Mouse (Mus musculus) gastrocnemius, postnatal 4 days (tissue): ENCODE measurements around the gene Tmod3. TPM values are rescaled to one million over a fixed set of nuclear protein-coding genes. Genes with fewer than 3 reads are reported as not detected.

Experiments
- DNase-seq, 2 experiments: peaks; one replicate each; pipeline ENCODE4 v3.0.0; 2021 to 2022; ENCODE audit warnings: low spot score in 2 of 2, mixed read lengths in 2 of 2
- long read RNA-seq, 2 experiments: library from polyadenylated mRNA; stranded (forward); transcript quantifications; one replicate each; pipeline ENCODE4 v2.0.0; 2021
- total RNA-seq, 2 experiments: library from RNA; stranded (reverse); gene quantifications; 2 replicates each; pipeline ENCODE4 v1.2.3; 2021

Gene Tmod3
- total RNA-seq = 10 to 100 TPM; 52.4 to 59.7 TPM
- long read RNA-seq, experiment 1, transcript Tmod3-201 (10 exons, 3,667 nt) = major isoform, 52 of 56 reads
- long read RNA-seq, experiment 1, partial matches to known transcripts = 0 of 56 reads
- long read RNA-seq, experiment 1, other reads (novel, unspliced or antisense) = 3 of 56 reads
- long read RNA-seq, experiment 2, transcript Tmod3-201 (10 exons, 3,667 nt) = major isoform, 57 of 68 reads
- long read RNA-seq, experiment 2, partial matches to known transcripts = 3 of 68 reads
- long read RNA-seq, experiment 2, other reads (novel, unspliced or antisense) = 7 of 68 reads

DNA sequence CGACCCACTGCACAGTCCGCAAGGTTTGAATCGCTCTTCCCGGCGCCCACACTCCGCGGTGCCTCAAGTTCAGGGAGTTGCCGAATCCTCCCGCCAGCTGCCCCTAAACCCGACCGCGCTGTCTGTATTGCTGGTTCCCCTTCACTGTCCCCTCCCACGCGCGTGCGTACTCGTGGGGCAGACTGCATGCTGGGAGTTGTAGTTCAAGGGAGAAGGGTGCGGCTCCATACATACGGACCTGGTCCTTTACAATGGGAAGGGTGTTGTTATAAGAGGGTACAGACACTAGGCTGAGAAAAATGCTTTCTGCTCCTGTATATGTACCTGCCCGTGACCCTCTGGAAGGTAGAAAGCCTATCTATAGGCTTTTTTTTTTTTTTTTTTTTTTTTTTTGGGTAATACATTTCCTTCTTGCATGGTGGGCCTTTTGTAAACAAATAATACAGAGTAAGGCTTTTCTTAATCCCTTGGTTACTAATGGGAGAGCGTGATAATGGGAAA is at the start of gene Tmod3:
Gene Tmod3 (minus strand): TSS at position 146 of the 501 bp plus-strand sequence.
- peak; percentile 86 to 93 for DNase-seq

DNA sequence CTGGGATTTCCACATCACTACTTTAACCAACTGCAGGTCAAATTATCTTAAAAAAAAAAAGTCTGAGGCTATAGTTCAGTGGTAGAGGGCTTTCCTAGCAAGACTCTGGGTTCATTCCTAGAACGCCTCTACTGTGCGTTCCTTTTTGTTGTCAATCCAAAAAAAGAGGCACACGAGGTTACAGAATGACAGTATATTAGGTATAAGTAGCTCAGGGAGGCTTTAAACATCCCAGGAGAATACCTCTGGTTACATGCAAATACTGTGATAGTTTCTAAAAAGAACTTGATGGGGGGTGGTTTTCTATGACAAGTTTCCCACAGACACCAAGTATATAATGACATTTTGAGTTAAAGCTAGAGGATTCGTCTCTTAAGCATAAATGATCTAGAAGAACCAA is 48.0 kb upstream of the Tmod3 start:
- no peak for DNase-seq

DNA sequence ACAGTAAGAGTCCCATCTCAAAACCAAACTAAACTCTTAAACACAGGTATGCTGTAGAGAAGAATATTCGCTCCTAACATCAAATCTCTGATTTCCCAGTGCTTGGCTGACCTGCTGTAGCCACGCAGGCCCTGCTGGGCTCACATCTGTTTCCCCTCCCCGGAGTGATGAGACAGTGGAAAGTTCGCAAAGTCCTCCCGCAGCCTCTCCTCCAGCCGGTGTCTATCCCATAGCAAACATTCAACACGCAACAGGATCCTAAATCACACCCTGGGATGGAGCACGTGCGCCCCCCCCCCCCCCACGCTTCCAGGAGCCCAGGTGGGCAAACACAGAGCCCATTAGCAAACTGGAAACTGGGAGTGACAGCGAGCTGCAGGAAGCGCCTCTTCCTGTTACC is 42.1 kb upstream of the Tmod3 start:
- DNase-seq = peak in 1 of 2 experiments; percentile 23

DNA sequence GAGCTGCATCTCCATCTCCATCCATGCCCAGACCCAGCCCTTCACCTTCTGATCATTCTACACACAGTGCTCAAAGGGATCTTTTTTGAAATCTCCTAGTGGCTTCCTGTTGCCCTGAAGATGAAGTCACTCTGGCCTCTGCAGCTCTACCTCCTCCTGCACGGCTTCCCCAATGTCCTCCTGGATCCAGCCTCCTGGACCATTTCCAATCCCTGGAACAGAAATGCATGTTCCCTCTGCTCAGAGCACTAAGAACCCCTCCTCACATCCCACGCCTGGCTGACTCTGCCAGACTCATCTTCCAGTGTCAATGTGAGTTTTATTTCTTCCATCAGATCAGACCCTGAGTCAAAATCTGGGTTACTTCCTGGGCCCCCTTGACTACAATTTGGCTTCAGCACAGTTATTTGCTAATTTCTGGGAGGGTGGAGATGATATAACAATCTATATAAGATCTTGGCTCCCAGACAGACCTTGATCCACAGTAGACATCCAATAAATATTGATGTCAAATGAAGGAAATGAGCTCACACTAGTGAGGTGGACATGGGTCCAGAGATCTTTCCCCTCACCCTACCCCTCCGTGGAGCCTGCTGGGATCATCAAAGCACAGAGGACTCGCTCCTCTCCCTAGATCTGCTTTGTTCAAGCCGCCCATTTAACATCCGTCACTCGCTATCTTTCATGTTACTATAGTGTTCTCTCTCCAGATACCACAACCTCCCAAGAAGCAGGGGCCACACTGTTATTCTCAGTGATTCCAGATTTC is 40.9 kb upstream of the Tmod3 start:
- DNase-seq = peak; percentile 29 to 36

DNA sequence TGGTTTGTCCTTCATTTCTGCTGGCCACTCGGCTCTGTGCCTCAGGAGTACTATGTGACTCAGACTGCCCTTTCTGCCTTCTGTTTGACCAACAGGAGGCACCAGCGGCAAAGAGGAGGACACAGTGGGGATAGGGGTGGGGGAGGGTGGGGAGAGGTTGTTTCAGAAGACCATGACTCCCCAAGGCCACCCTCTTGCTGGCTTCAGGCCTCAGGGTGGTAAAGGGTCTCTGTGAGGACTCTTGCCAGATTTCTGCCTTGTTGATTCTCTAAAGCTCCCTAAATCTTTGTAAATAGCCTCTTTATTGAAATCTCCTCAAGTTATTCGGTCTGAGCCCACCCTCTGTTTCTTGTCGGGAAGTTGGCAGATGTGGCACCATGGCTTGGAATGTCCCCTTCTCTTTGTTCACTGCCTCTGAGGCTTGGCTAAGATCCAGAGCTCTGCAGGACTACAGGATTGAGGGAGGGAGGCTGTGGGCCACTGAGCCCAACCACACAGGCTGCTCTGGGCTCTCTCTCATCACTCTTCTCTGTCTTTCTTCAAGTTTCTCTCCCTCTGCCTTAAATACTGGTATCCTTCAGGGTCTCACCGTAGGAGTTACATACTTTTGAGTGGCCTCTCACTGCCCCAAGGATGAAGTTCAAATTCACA is 39.9 kb upstream of the Tmod3 start:
- DNase-seq = peak in 1 of 2 experiments; percentile 33

DNA sequence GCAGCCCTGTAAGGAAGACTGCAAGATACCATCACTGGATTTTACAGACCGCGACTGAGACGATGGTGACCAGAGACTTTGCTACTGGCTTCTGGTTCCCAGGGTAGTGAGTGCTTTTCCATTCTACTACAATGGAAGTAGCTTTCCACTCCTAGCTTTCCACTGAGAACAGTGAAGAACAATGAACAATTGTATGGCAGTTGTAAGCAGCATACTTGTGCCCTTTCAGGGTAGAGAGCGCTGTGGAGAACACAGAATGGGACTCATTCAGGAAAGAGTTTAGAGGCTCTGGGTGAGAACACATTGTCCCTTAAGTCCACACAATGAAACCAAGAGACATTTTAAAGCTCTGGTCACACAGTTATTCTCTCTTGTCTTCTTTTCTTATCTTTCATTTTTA is 38.1 kb upstream of the Tmod3 start:
- DNase-seq = no peak

DNA sequence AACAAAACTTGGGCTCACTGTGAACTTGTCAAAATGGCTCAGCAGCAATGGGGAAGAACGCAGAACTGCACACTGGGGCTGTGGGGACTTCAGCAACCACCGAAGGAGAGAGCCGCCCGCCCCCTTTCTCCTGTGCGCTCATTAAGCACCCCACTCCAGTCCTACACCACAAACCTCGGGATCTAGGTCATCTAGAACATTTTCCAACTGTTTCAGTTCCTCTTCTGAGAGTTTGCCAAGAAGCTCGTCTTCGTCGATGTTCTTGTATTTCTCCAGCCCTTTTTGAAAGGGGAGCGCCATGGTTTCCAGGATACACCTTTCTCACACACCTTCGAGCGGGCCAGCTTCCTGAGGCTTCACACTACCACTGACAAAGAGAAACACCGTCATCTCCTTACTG is 37.6 kb upstream of the Tmod3 start:
- DNase-seq = no peak

DNA sequence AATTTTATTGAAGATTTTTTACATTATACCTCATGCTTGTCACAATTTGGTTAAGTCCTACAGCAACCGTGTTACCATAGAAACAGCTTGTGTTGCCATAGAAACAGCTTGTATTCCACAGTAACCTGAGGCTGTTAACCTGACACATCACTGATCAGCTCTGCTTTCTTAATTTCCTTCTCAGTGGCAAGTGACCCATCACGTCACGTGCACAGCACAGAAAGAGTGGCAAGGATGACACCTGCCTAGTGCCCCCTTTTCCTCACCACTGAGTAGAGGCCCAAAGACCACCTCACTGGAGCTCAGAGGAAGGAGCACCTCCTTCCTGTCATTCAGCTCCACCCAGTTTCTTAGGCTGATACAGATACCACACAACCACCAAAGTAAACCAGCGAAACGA is 34.0 kb upstream of the Tmod3 start:
- DNase-seq = no peak

DNA sequence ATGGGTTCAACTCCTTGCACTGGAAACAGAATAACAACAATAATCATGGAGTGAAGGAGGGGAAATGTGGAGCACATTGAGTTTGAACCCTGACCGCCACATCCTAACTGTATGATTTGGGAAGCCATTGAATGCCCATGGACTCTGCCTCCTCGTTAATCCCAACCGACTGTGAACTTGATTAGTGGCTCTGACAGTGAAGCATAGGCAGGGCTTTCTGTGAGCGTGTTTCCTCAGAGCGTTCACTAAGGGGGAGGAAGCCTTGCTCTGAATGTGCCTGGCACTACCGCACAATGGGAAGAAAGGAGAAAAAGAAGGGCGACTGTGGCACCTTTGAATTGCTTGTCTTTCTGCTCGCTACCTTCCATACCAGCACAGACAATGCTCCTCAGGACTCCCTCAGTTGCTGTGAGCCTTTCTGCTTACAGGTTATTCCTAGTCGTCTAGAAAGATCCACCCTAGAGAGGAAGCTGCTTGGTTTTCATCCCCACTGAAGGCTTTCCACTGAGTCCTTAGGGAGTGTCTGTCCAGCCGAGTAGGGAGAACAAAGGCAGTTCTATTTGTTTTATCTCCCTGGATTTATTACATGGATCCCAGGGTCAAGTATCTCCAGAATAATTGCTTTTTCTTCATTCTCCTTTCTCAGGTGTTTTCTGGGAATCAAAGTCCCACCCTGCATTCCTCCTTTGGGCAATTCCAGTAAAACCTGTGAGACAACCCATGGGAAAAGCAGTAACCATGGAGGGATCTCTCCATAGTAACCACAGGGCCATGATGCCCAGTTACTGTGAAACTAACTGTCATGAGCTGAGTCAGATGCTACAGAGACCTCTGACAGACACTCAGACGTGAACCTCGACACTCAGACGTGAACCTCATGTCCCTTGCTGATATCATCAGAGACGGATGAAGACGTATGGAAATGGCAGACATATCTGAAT is 30.7 kb upstream of the Tmod3 start:
- DNase-seq = no peak

DNA sequence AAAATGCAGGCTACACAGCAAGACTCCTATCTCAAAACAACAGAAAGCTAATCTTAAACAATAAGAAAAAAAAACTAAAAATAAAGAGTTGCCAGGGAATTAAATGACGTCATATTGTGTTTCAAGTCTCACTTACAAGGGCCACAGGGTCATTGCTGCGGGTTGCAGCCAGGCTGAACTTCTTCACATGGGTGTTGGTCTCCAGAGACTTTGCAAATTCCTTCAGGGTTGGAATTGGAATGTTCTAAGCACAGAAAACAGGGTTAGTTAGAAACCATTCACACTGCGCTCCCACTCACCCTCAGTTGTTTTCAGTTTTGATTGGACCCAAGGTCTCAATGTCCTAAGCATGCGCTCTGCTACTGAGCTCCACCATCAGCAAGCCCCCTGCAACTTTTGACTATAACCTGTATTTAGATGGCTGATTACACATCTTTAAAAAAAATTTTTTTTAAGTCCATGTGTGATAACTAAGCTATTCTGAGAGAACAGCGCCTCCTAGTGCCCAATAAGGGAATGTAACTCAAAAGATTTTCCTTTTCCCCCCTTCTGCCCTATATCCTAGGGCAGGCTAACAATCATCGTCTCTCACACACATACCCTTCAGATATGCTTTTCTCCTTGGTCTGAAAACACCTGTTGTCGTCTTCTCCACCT is 22.4 kb upstream of the Tmod3 start:
- no peak for DNase-seq

DNA sequence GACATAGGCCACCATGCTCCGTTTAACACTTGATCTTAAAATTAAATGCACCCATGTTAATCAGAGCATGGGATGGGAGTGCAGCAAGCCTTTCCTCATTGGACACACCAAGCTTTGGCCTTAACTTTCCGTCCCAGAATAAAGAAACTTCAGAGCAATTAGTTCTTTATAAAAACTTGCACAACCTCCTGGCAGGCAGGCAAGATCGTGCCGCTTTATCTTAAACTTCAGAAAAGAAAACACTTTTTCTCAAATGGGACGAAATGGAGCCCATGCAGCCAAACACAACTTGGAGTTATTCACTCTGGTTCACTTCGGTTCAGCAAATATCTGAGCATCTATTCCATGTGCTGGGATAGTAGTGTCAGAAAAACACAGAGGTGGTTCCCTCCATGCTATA is 19.9 kb upstream of the Tmod3 start:
- DNase-seq = no peak

DNA sequence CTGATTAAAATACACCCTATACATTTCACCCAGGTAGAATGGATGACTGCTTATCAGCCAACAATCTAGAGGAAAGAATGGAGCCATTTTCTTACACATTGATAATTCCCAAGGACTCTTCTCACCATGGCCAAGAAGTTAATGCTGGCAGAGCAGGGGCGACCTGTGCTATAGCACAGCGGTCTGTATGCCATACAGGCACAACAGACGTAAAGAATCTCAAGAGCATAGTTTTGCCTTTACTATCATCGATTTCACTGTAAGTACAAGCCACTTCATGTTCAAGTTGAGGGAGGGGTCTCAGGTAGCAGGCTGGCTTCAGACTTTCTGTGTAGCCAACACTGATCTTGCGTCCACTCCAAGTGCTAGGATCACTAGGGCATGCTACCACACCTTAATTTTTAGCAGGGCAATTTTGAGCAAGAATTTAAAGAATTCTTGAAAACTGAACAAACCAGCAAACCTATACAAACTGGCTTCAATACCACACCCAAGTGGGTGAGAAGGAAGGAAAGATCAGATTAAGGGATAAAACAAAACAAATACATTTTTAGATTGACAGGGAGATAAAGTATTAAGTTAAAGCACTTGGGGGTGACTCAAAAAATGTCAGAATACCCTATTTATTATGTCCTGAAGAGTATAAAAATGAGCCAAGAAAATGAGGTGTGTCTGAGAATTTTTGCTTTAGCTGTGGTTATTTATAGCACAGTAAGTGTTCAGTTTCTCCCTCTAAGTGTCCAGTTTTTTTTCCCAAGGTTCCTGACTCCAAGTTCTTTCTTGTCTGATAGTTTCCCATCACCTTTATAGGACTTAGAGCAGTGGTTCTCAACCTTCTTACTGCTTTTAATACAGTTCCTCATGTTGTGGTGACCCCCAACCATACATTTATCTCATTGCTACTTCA is 11.8 kb upstream of the Tmod3 start:
- no peak for DNase-seq

DNA sequence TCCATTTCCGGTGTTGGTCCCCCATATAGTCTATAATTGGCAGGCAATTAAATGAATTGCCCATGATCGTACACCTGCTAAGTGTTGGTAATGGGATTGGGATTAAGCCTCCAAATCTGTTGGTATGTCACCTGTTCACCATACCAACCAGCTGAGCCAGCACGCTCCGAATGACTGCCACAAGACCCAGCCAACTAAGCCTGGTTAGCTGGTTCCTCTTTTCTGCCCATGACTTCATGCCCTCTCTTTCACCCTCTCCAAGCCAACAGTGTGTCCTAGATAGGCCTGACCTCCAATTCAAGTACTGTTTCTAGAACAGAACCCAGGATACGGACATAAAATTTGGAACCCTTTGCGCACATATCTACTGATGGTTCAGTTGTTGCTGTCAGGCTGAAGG is 8.9 kb upstream of the Tmod3 start:
- no peak for DNase-seq

DNA sequence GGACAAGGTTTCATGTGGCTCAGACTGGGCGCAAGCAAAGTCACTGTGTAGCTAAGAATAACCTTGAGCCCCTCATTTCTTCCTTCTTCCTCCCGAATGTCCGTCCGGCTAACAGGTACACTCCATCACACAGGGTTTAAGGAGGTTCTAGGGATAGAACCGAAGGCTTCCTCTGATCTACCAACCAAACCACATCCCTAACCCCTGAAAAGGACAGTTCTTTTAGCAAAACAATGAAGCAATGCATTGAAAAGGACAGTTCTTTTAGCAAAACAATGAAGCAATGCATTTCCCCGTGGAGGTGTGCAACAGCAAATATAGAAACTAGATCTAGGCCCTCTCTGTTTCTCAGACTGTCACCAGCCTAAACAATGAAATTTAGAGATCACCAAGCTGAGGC is 5.4 kb upstream of the Tmod3 start:
- DNase-seq = no peak

DNA sequence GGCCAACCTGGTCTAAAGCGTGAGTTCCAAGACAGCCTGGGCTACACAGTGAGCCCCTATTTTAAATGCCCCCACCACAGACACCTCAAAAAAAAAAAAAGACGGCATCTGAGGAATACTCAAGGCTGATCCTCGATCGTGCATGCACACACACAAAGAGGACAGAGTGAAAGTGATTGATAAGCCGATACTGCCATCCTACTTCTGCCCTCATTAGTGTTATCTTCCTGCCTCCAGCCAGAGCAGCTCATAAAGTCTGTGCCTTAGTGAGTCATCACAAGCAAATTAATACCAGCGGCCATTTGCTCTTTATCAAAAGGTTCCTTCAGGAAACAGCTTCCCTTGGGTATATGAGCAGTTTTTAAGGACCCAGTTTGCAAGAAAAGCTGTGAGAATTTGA is 4.2 kb upstream of the Tmod3 start:
- DNase-seq = no peak

DNA sequence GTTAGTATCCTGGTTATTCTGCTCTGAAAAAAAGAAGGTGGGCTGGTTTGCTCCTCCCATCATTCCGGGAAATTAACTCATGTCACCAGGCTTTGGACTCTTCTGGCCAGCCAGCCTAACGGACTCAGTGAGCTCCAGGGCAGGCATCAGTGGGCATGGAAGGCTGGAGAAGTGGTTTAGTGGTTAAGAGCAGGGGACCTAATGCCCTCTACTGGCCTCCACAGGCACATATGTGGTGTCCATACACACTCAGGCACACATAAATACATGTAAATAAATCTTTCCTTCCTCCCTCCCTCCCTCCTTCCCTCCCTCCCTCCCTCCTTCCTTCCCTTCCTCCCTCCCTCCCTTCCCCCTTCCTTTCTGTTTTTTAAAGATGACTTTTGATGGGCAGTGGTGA is 3.7 kb upstream of the Tmod3 start:
- no peak for DNase-seq

DNA sequence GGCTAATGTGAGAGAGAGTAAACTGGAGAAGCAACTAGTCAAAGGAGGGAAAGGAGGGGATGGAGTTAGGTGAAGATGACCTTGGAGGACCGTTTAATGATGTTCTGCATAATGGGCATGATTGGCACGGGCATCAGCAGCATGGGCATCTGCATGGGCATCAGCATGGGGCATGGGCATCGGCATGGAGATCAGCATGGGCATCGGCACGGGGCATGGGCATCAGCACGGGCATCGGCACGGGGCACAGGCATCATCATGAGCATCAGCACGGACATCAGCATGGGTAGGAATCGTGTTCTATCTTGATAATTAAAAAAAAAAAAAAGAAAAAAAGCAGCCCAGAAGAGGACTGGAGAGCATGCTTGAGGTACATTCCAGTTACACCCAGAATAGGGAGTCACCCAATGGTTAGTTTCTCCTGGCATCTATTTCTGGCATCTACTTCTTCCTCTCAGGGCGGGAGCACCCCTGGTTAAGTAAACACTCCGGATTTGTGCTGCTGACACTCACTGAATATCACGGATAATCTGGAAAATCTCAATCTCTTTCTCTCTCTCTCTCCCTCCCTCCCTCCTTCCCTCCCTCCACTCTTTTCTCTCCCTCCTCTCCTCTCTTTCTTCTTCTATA is 1.7 kb upstream of the Tmod3 start:
- no peak for DNase-seq

DNA sequence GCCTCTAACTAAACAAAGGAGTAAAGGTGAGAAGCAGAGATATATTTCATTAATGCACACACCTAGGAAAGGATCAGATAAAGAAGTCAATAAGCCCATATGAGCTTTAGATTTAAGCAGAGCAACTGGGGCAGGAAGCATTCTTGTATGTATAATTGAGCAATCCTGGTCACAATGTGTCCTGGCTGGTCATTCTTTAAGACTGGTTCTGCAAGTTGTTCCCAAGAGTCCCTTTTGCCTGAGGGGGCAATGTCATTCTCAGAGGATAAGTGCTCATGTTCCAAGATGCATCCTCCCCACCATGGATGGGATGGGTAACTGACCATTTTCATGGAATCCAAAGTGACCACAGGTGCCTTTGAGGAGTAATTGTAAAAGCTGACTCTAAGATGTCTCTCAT is 896 bp upstream of the Tmod3 start:
- no peak for DNase-seq
